Mouse (Mus musculus) neural tube, embryonic 14.5 days (tissue): ENCODE measurements around the gene Srbd1. TPM values are rescaled to one million over a fixed set of nuclear protein-coding genes. Genes with fewer than 3 reads are reported as not detected.
A peak's percentile ranks its signal among the peaks of the same experiment; 100 is the strongest.

Source experiments
- ATAC-seq: fragments of 200-750 bp; cut with Nextera tagmentation; 2 replicates; pipeline ENCODE4 v1.8.0; 2017; ENCODE audit warnings: low read depth, mild to moderate bottlenecking, moderate TSS enrichment, moderate library complexity
- H3K27ac ChIP-seq: fragments of 300-500 bp; sonication (generic); 2 replicates; pipeline ENCODE4 v1.5.1; 2014; ENCODE audit warnings: low read depth, mild to moderate bottlenecking, control low read depth, low read length, moderate library complexity, mixed read lengths
- H3K27me3 ChIP-seq: fragments of 300-500 bp; sonication (generic); 2 replicates; pipeline ENCODE4 v1.6.1; 2014; ENCODE audit warnings: low read length; ENCODE audit not compliant: control insufficient read depth, insufficient read depth
- H3K36me3 ChIP-seq: fragments of 300-500 bp; sonication (generic); 2 replicates; pipeline ENCODE4 v1.6.1; 2014; ENCODE audit warnings: low read length, mixed read lengths; ENCODE audit not compliant: control insufficient read depth, insufficient read depth
- H3K4me1 ChIP-seq: fragments of 300-500 bp; sonication (generic); 2 replicates; pipeline ENCODE4 v1.6.1; 2014; ENCODE audit warnings: low read length; ENCODE audit not compliant: control insufficient read depth, insufficient read depth
- H3K4me2 ChIP-seq: fragments of 300-500 bp; sonication (generic); 2 replicates; pipeline ENCODE4 v1.6.1; 2014; ENCODE audit warnings: mild to moderate bottlenecking, low read depth, low read length, control low read depth
- H3K4me3 ChIP-seq: fragments of 300-500 bp; sonication (generic); 2 replicates; pipeline ENCODE4 v1.5.1; 2014; ENCODE audit warnings: low read depth, low read length, control low read depth, mixed read lengths
- H3K9ac ChIP-seq: fragments of 300-500 bp; sonication (generic); replicated peaks from 2 replicates; pipeline ENCODE4 v1.6.1; 2014; ENCODE audit warnings: low read depth, mild to moderate bottlenecking, control low read depth, low read length, mixed read lengths
- H3K9me3 ChIP-seq: fragments of 300-500 bp; sonication (generic); 2 replicates; pipeline ENCODE4 v1.6.1; 2016; ENCODE audit warnings: low read length; ENCODE audit not compliant: control insufficient read depth
- WGBS: fragments of 180-500 bp; shearing (Covaris S2); extraction: QIAGEN DNeasy Blood & Tissue Kit; methylation state at CpG from one replicate; pipeline ENCODE4 v1.1.7; 2014; 5-methylcytosine and 5-hydroxymethylcytosine counted together
- polyA plus RNA-seq: library from polyadenylated mRNA; unstranded; fragments of >200 nt; fragmentation: Nextera tagmentation; extraction: Ambion mirVana; gene quantifications from 2 replicates; pipeline ENCODE4 v1.2.1, GENCODE M21; 2014

The Srbd1 gene
- polyA plus RNA-seq, 1 experiment from 2014 or later: 8.9 TPM

GRCm38 (mm10) chr17:86156999-86157398 is 12.0 kb upstream of the Srbd1 start:
- no peak overlapping the region for H3K4me3 ChIP-seq
- H3K27me3 ChIP-seq: no peaks in the 10 kb centered on the region
- no peak for ATAC-seq
- no peak overlapping the region for H3K27ac ChIP-seq
- WGBS: 74% methylated on average over 6 of the region's 6 CpGs
- no peak overlapping the region for H3K4me2 ChIP-seq
- no peak overlapping the region for H3K9ac ChIP-seq
- no peaks in the 10 kb centered on the region for H3K36me3 ChIP-seq
- no peaks in the 10 kb centered on the region for H3K9me3 ChIP-seq
- H3K4me1 ChIP-seq: no peaks in the 10 kb centered on the region

GRCm38 (mm10) chr17:86150867-86151348 is 5.9 kb upstream of the Srbd1 start:
- H3K27me3 ChIP-seq: no peaks in the 10 kb centered on the region
- H3K4me2 ChIP-seq: no peak overlapping the region
- H3K27ac ChIP-seq: no peak overlapping the region
- 23% methylated on average over 5 of the region's 5 CpGs for WGBS
- H3K9ac ChIP-seq: no peak overlapping the region
- no peaks in the 10 kb centered on the region for H3K36me3 ChIP-seq
- no peak overlapping the region for H3K4me3 ChIP-seq
- H3K9me3 ChIP-seq: no peaks in the 10 kb centered on the region
- H3K4me1 ChIP-seq: 0 out of 2 replicates have a peak, but pooled peaks cover 1% of the 10 kb centered on the region
- peak; percentile 97 for ATAC-seq

GRCm38 (mm10) chr17:86149726-86150125 is 4.8 kb upstream of the Srbd1 start:
- WGBS: 100% methylated on average over 1 of the region's 1 CpGs
- no peaks in the 10 kb centered on the region for H3K36me3 ChIP-seq
- peaks cover 6% of the 10 kb centered on the region; the same call in 1 of the 2 replicates for H3K4me1 ChIP-seq
- H3K4me3 ChIP-seq: no peak overlapping the region
- H3K9ac ChIP-seq: no peak overlapping the region
- no peak overlapping the region for H3K4me2 ChIP-seq
- no peaks in the 10 kb centered on the region for H3K27me3 ChIP-seq
- no peaks in the 10 kb centered on the region for H3K9me3 ChIP-seq
- no peak overlapping the region for H3K27ac ChIP-seq
- ATAC-seq: no peak

GRCm38 (mm10) chr17:86144537-86145078 is 367 bp downstream of the Srbd1 start:
- peak overlapping the region; percentile 68 for H3K4me3 ChIP-seq
- H3K9me3 ChIP-seq: no peaks in the 10 kb centered on the region
- WGBS: under 1% methylated on average over 33 of the region's 33 CpGs
- no peaks in the 10 kb centered on the region for H3K27me3 ChIP-seq
- peaks cover 11% of the 10 kb centered on the region; the same call in 1 of the 2 replicates for H3K4me1 ChIP-seq
- peak; percentile 76; the same call in 1 of the 2 replicates for ATAC-seq
- H3K4me2 ChIP-seq: peak overlapping the region; percentile 85
- H3K27ac ChIP-seq: 0 out of 2 replicates have a peak overlapping the region, but pooled peaks have one; percentile 28
- H3K36me3 ChIP-seq: peaks cover 5% of the 10 kb centered on the region; the same call in 1 of the 2 replicates
- H3K9ac ChIP-seq: peak overlapping the region; percentile 52

GRCm38 (mm10) chr17:86135835-86136234 is 9.1 kb downstream of the Srbd1 start:
- H3K36me3 ChIP-seq: peaks cover 10% of the 10 kb centered on the region; the same call in 1 of the 2 replicates
- no peak overlapping the region for H3K27ac ChIP-seq
- no peak overlapping the region for H3K4me2 ChIP-seq
- no peak overlapping the region for H3K9ac ChIP-seq
- H3K9me3 ChIP-seq: no peaks in the 10 kb centered on the region
- H3K4me1 ChIP-seq: no peaks in the 10 kb centered on the region
- H3K4me3 ChIP-seq: no peak overlapping the region
- no peaks in the 10 kb centered on the region for H3K27me3 ChIP-seq
- WGBS: 86% methylated on average over 10 of the region's 10 CpGs
- no peak for ATAC-seq

- peaks cover 10% of the 10 kb centered on the region; the same call in 1 of the 2 replicates for H3K36me3 ChIP-seq
- ATAC-seq: no peak
- H3K4me1 ChIP-seq: no peaks in the 10 kb centered on the region
- no peak overlapping the region for H3K27ac ChIP-seq
- no peak overlapping the region for H3K9ac ChIP-seq
- H3K4me3 ChIP-seq: no peak overlapping the region
- H3K9me3 ChIP-seq: no peaks in the 10 kb centered on the region
- H3K27me3 ChIP-seq: no peaks in the 10 kb centered on the region
- WGBS: 85% methylated on average over 6 of the region's 6 CpGs
- no peak overlapping the region for H3K4me2 ChIP-seq
These were observed 10.5 kb downstream of the Srbd1 start for GRCm38 (mm10) chr17:86134461-86134860.

GRCm38 (mm10) chr17:86132534-86132933 is 12.4 kb downstream of the Srbd1 start:
- no peak overlapping the region for H3K27ac ChIP-seq
- H3K27me3 ChIP-seq: no peaks in the 10 kb centered on the region
- no peak overlapping the region for H3K9ac ChIP-seq
- 82% methylated on average over 5 of the region's 5 CpGs for WGBS
- no peaks in the 10 kb centered on the region for H3K4me1 ChIP-seq
- ATAC-seq: no peak
- no peak overlapping the region for H3K4me3 ChIP-seq
- peaks cover 8% of the 10 kb centered on the region; the same call in 1 of the 2 replicates for H3K36me3 ChIP-seq
- no peaks in the 10 kb centered on the region for H3K9me3 ChIP-seq
- H3K4me2 ChIP-seq: no peak overlapping the region

GRCm38 (mm10) chr17:86128198-86128597 is 16.8 kb downstream of the Srbd1 start:
- H3K4me2 ChIP-seq: no peak overlapping the region
- ATAC-seq: no peak
- 95% methylated on average over 5 of the region's 5 CpGs for WGBS

GRCm38 (mm10) chr17:86125908-86126307 is 19.1 kb downstream of the Srbd1 start:
- 91% methylated on average over 5 of the region's 5 CpGs for WGBS
- Histone ChIP-seq H3K36me3 (peaks cover 10% of the 10 kb centered on the region; the same call in 1 of the 2 replicates), H3K9me3 (no peaks in the 10 kb centered on the region), H3K4me3 (no peak overlapping the region), H3K4me2 (no peak overlapping the region), H3K27ac (no peak overlapping the region), H3K9ac (no peak overlapping the region), H3K4me1 (no peaks in the 10 kb centered on the region), H3K27me3 (no peaks in the 10 kb centered on the region)
- no peak for ATAC-seq

More at GRCm38 (mm10) chr17:86128198-86128597, 16.8 kb downstream of the Srbd1 start:
- no peaks in the 10 kb centered on the region for H3K4me1 ChIP-seq
- no peak overlapping the region for H3K9ac ChIP-seq
- no peak overlapping the region for H3K27ac ChIP-seq
- H3K9me3 ChIP-seq: no peaks in the 10 kb centered on the region
- no peaks in the 10 kb centered on the region for H3K27me3 ChIP-seq
- peaks cover 10% of the 10 kb centered on the region; the same call in 1 of the 2 replicates for H3K36me3 ChIP-seq
- H3K4me3 ChIP-seq: no peak overlapping the region
